Mouse (Mus musculus) hindbrain, embryonic 11.5 days (tissue): ENCODE data around the gene Rnaseh1. TPM values are rescaled to one million over a fixed set of nuclear protein-coding genes. Genes with fewer than 3 reads are reported as not detected.

Experiments used
- ATAC-seq: fragments of 200-750 bp; cut with Nextera tagmentation; 2 replicates; pipeline ENCODE4 v1.8.0; 2017; ENCODE audit warnings: mild to moderate bottlenecking, moderate TSS enrichment, moderate library complexity; ENCODE audit not compliant: low FRiP score
- DNase-seq: peaks from one replicate; pipeline ENCODE4 v3.0.0-alpha.2; 2015; ENCODE audit warnings: low spot score
- H3K27ac ChIP-seq: fragments of 300-500 bp; sonication (generic); 2 replicates; pipeline ENCODE4 v1.5.1; 2014; ENCODE audit warnings: mild to moderate bottlenecking, low read depth, low read length
- H3K27me3 ChIP-seq: fragments of 300-500 bp; sonication (generic); 2 replicates; pipeline ENCODE4 v1.6.1; 2014; ENCODE audit warnings: mild to moderate bottlenecking, low read length, moderate library complexity, mixed read lengths; ENCODE audit not compliant: control insufficient read depth, insufficient read depth
- H3K36me3 ChIP-seq: fragments of 300-500 bp; sonication (generic); 2 replicates; pipeline ENCODE4 v1.6.1; 2014; ENCODE audit warnings: mild to moderate bottlenecking, low read length, moderate library complexity, mixed read lengths; ENCODE audit not compliant: control insufficient read depth, insufficient read depth
- H3K4me1 ChIP-seq: fragments of 300-500 bp; sonication (generic); replicated peaks from 2 replicates; pipeline ENCODE4 v1.6.1; 2014; ENCODE audit warnings: low read length, mixed read lengths; ENCODE audit not compliant: control insufficient read depth, insufficient read depth
- H3K4me2 ChIP-seq: fragments of 300-500 bp; sonication (generic); replicated peaks from 2 replicates; pipeline ENCODE4 v1.6.1; 2014; ENCODE audit warnings: mild to moderate bottlenecking, low read depth, low read length
- H3K4me3 ChIP-seq: fragments of 300-500 bp; sonication (generic); 2 replicates; pipeline ENCODE4 v1.5.1; 2014; ENCODE audit warnings: low read depth, low read length
- H3K9ac ChIP-seq: fragments of 300-500 bp; sonication (generic); 2 replicates; pipeline ENCODE4 v1.6.1; 2014; ENCODE audit warnings: low read depth, low read length
- H3K9me3 ChIP-seq: fragments of 300-500 bp; sonication (generic); 2 replicates; pipeline ENCODE4 v1.6.1; 2016; ENCODE audit warnings: low read length; ENCODE audit not compliant: control insufficient read depth
- WGBS: fragments of 180-500 bp; shearing (Covaris S2); extraction: QIAGEN DNeasy Blood & Tissue Kit; methylation state at CpG from one replicate; pipeline ENCODE4 v1.1.7; 2014; 5-methylcytosine and 5-hydroxymethylcytosine counted together
- polyA plus RNA-seq: library from polyadenylated mRNA; unstranded; fragments of >200 nt; fragmentation: Nextera tagmentation; extraction: Ambion mirVana; gene quantifications from 2 replicates; pipeline ENCODE4 v1.2.1, GENCODE M21; 2014

The Rnaseh1 gene
- polyA plus RNA-seq, 1 experiment from 2014 or later: 25.4 TPM

- Histone ChIP-seq H3K36me3 (no peaks in the 10 kb centered on the region), H3K27ac (no peak overlapping the region), H3K4me3 (no peak overlapping the region), H3K4me2 (no peak overlapping the region), H3K27me3 (no peaks in the 10 kb centered on the region; the same call in 1 of the 2 replicates), H3K9me3 (no peaks in the 10 kb centered on the region), H3K9ac (no peak overlapping the region), H3K4me1 (no peaks in the 10 kb centered on the region; the same call in 1 of the 2 replicates)
- WGBS: 83% methylated on average over 4 of the region's 4 CpGs
- no peak for DNase-seq
- no peak for ATAC-seq
Observed at GRCm38 (mm10) chr12:28708154-28708553, 58.8 kb downstream of the Rnaseh1 start.

Other genes with a start within 250 kb of the Rnaseh1 start
- 0.14 and 0.22 TPM in 2 replicates for gene Dcdc2c, start 97.2 kb upstream of the Rnaseh1 start, polyA plus RNA-seq
- gene Allc, start 67.1 kb upstream of the Rnaseh1 start, polyA plus RNA-seq: not detected in 2 replicates
- gene Colec11, start 26.2 kb upstream of the Rnaseh1 start, polyA plus RNA-seq: 0.21 and 0.51 TPM in 2 replicates
- gene Rps7, start 13.6 kb upstream of the Rnaseh1 start, polyA plus RNA-seq: 766 and 780 TPM in 2 replicates
- gene Adi1, start 25.6 kb downstream of the Rnaseh1 start, polyA plus RNA-seq: 51.5 and 53.5 TPM in 2 replicates
- gene Trappc12, start 100.9 kb downstream of the Rnaseh1 start, polyA plus RNA-seq: 36.6 and 38.4 TPM in 2 replicates
- 50.0 and 50.1 TPM in 2 replicates for gene Eipr1, start 102.2 kb downstream of the Rnaseh1 start, polyA plus RNA-seq